Mouse (Mus musculus) testis, postnatal 14 days (tissue): ENCODE results near the gene Itprid2.

Source experiments
- DNase-seq: peaks from one replicate; pipeline ENCODE4 v3.0.0; 2021; ENCODE audit warnings: low spot score

Itprid2 gene

DNA sequence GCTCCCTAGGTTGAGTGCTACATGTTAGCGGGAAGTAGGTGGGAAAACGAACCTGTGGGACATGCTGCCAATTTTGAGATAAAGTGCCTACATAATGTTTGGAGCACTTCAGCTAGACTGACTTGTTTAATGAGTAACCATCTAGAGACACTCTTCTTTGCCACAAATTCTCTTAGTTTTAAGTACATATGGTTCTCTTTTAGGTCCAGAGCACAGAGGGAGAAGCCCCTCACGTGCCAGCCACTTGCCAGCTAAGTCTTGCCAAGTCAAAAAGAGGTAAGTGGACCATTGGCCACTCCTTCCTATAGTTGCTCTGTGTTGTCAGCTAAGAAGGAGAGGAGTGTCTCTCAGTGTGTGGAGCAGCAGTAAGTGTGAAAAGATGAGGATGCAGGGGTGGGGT is 16.0 kb downstream of the Itprid2 start:
- no peak for DNase-seq

- no peak for DNase-seq
These were observed 16.5 kb downstream of the Itprid2 start for GRCm38 (mm10) chr2:79651701-79652100.

DNA sequence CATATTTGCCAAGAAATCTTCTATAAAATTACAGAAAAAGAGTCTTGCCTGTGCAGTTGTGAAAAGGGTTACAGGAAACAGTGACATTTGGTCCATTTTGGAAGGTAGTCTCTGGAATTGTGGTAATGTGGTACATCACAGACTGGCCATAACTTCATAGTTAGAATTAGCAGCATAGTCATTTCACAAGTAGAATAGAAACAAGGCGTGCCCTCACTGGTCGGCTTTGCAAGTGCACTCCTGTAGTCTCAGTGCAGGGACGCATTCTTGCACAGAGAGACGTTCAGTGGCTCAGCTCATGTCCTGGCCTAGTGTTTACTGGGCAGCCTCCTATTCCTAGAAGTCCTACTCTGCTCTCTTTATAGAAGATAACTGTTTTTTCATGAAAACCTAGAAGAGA is 17.4 kb downstream of the Itprid2 start:
- no peak for DNase-seq

GRCm38 (mm10) chr2:79653093-79653808 is 18.1 kb downstream of the Itprid2 start:
- no peak for DNase-seq

- no peak for DNase-seq
These were observed 18.6 kb downstream of the Itprid2 start for GRCm38 (mm10) chr2:79653809-79654164.

- no peak for DNase-seq
These were observed 21.9 kb downstream of the Itprid2 start for GRCm38 (mm10) chr2:79657062-79657461.

- no peak for DNase-seq
These were observed 25.4 kb downstream of the Itprid2 start for GRCm38 (mm10) chr2:79660417-79661185.

DNA sequence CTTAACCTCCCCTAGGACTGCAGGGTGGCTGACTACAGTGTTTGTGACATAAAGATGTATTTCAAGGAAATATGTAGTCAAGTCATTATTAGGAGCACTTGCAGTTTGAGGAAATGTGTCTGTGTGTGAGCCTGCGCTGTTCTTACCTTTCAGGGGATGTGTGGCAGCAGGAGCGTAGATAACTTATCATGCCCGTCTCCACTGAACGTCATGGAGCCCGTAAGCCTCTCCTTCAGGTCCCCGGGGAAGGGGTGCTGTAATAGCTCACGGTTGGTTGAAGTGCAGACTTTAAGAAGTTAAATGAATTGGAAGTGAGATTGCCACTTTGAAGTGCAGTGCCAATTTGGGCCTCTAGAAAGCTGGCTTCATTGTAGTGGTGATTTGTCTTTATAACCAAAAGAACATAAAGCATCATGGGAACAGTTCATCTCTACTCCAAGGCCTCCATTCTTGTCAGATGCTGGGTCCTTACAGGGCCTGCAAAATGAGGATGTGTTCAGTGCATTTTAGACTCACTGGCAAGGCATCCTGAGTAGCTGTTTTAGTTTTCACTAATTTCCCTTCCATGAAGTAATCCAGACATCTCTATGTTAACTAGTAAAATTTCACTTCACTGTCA is 26.4 kb downstream of the Itprid2 start:
- DNase-seq = no peak

DNA sequence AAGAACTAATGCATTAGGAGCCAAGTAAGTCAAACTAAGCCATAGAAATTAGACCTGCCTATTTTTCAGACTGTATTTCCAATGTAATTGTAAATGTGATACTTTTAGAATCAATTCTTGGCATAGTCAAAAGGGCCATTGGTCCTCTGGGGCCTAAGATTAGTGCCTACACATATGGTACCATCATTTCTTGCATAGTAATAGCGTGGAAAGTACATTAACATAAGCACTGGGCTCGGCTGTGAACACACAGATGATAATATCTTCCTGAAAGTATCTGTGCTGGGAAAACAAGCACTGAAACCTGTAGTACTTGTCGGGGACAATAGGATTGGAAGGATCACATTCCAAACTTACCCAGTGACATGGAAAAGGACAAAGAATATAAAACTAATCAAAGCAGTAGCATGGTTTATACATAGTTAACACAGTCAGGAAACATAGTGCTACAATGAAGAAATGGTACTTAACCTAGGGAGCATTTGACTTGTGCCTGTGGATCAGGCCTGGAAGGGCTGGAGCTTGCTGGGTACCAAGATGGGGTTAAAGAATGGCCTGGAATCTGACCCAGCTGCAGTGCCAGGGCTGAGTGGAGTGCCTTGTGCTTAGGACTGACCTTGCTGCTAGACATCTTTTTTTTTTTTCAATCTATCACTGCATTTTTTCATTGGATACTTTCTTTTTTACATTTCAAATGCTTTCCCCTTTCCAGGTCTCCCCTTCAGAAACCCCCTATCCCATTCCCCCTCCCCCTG is 29.6 kb downstream of the Itprid2 start:
- DNase-seq = no peak

GRCm38 (mm10) chr2:79665492-79665891 is 30.3 kb downstream of the Itprid2 start:
- no peak for DNase-seq

GRCm38 (mm10) chr2:79675266-79675665 is 40.1 kb downstream of the Itprid2 start:
- peak; percentile 62 for DNase-seq

- DNase-seq = no peak
These were observed 42.6 kb downstream of the Itprid2 start for GRCm38 (mm10) chr2:79677663-79678257.

GRCm38 (mm10) chr2:79681672-79682071 is 46.5 kb downstream of the Itprid2 start:
- no peak for DNase-seq

- no peak for DNase-seq
These were observed 48.1 kb downstream of the Itprid2 start for GRCm38 (mm10) chr2:79683258-79683657.

DNA sequence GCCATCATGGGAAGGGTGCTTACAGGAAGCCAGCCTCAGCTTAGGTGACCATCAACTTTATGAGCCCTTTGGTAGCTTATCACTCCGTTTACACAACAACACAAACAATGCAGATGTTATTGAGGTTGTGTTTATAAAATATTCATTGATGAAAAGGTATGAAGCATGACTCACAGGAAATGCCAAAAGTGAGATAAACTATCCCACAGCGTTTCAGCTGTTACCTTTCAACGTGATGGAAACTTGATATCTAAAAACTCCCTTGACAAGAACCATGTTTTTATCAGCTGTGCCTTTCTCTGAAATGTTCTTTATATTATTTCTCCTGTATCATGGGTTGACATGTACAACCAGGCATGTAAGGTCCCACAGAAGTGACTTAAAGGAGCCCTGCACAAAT is 55.7 kb downstream of the Itprid2 start:
- no peak for DNase-seq

DNA sequence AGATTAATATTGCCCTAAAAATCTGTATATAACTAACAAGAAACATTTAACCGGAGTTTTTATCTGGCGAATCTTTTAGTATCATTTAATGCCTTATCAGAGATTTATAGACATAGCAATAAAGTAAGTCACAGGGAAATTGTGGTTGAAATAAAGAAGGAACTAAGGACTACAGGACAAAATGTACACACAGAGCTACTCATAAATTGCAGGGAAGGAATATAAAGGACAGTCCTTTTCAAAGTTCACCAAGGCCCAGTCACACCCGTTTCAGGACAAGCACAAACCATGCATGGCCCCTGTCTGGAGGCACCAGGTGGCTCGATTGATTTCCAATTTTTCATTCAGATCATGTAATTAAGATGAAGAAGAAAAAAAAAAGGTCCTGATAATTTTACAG is 60.0 kb downstream of the Itprid2 start:
- DNase-seq = no peak

DNA sequence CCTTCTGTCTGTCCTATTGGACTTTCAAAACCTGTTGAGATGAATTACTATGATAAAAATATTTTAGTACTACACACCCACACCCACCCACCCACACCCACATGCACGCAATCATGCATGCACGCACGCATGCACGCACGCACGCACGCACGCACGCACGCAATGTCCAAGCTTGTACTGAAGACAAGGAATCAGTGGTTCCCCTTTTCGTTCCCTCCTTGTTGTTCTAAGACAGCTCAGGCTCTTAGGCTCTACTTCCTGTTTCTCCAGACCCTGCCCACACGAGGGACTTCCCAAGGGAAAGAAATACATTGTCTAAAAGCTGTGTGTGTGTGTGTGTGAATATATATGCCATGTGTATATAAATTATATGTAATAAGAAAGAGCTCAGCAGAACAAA is 60.8 kb downstream of the Itprid2 start:
- DNase-seq = no peak

DNA sequence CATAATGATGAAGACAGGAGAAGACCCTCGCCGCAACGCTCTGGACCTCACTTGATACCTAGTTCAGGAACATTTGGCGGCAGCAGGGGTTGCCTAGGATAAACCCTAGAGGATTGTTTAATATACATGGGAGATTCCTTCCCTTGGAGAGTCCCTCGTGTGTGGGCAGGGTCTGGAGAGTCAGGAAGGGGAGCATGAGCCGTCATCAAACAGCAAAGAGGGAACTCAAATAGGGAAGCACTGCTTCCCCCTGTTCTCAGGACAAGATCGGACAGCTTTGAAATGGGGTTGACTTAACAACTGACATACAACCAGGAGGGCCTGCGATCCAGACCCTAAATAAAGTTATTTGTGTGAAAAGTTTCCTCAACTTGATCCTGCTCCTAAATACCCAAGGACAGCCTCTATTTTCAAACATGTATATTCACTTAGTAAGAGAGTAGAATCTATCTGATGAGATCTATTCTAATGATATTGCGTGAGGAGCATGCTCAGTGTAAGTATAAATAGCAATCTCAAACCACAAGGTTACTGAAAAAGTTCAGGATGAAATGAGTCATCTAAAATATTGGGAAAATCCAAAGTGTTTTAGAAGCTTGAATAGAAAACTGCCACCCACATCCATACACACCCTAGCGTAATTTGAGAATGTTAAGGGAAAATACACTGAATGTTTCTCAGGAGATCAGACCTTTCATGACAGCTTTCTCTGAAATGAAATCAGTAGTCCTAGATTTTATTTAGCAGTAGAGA is 61.5 kb downstream of the Itprid2 start:
- DNase-seq = no peak

- no peak for DNase-seq
These were observed 63.0 kb downstream of the Itprid2 start for GRCm38 (mm10) chr2:79698166-79698565.

DNA sequence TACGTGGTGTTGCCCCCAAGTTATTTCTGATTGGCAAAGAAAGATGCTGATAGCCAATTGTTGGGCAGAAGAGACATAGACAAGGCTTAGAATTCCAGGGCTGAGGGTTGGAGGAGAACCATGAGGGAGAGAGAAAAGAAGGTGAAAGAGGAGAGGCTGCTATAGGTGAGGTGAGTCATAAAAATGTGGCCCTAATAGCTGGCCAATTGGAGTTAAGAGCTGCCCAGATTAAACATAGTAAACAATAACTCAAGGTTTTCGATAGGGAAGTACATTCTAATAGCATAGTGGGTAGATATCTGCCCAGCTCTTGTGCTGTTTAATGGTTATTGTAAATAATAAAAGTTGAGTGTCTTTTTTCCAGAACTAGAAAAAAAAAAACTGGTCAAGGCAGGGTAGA is 69.6 kb downstream of the Itprid2 start:
- DNase-seq = no peak

DNA sequence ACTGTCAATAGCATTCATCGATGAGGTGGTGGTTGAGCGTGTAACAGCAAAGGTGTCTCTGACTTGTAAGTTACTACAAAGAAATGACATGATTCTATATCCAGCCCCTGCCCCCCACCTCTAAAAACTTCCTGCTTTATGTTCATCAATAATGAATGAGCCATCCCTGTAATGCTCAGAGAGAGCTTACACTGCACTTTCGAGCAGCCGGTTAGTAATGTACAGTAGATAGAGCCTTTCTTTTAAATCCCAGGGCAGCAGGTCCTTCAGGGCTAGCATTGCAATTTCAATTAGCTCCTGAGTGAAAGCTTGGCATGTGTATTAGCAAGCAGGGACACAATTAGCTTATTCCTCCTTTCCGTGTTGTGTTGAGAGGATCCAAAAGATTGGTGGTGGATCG is 72.4 kb downstream of the Itprid2 start, which contains the start of gene Ppp1r1c:
Gene Ppp1r1c (plus strand): TSS at position 206 of the 400 bp plus-strand sequence.
- no peak for DNase-seq
